Comparison of ENCODE assay signal across 8 mouse cellular contexts in genomic region chr11:46436760-46437458, GRCm38 (mm10). TPM values are rescaled to one million over a fixed set of nuclear protein-coding genes. Genes with fewer than 3 reads are reported as not detected.
DNase-seq lines count a peak whose midpoint lies in the region; ATAC-seq lines count a peak whose summit lies in the region.

Gene Med7 (plus strand): TSS chr11:46436925.

- WGBS in hindbrain, embryonic 14.5 days, result under 1% methylated on average over 58 of the region's 59 CpGs

- peak within 1 kb of the TSS; percentile 76 for H3K9ac ChIP-seq in hindbrain, embryonic 14.5 days

- peak; percentile 99 for ATAC-seq in hindbrain, embryonic 14.5 days (ENCODE audit: low FRiP score)

- H3K4me3 ChIP-seq in hindbrain, embryonic 14.5 days (replicated peaks; ENCODE audit: low read length), result peak within 1 kb of the TSS; percentile 79

- H3K4me1 ChIP-seq in hindbrain, embryonic 14.5 days (replicated peaks; ENCODE audit: control insufficient read depth, insufficient read depth, low read length), result peaks cover 5% of the 10 kb centered on the region

- peak within 1 kb of the TSS; percentile 79 for H3K27ac ChIP-seq in hindbrain, embryonic 14.5 days

- H3K4me2 ChIP-seq in hindbrain, embryonic 14.5 days (replicated peaks), result peak within 1 kb of the TSS; percentile 93

- peaks cover 21% of the 10 kb centered on the region for H3K36me3 ChIP-seq in hindbrain, embryonic 14.5 days (replicated peaks; ENCODE audit: control insufficient read depth, insufficient read depth)

- no peaks in the 10 kb centered on the region for H3K27me3 ChIP-seq in hindbrain, embryonic 14.5 days (ENCODE audit: control insufficient read depth, insufficient read depth, low read length)

- no peaks in the 10 kb centered on the region for H3K9me3 ChIP-seq in hindbrain, embryonic 14.5 days (ENCODE audit: control insufficient read depth, low read length)

- DNase-seq in R1 (ENCODE audit: low read depth, low spot score), result peak; percentile 99
- DNase-seq in cerebellum, postnatal 25 days, result peak; percentile 91 to 95
- DNase-seq in frontal cortex, postnatal 25 days (ENCODE audit: low spot score in 2 of 2), result peak; percentile 85 to 89
- peak; percentile 91 for DNase-seq in hindbrain, embryonic 14.5 days (ENCODE audit: low spot score)
- peak; percentile 92 for DNase-seq in layer of hippocampus, postnatal 36 days
- peak; percentile 98 for DNase-seq in lung, postnatal 36 days
- DNase-seq in retina, postnatal 1 day, result peak; percentile 98
- DNase-seq in urinary bladder, adult 18-20 months (ENCODE audit: low spot score in 2 of 2), result peak; percentile 78 to 91

RNA-seq across cellular contexts. Expression of gene Med7, which starts in this region (rescaled TPM):
- 67.2 and 74.2 TPM in 2 replicates for polyA plus RNA-seq in hindbrain, embryonic 14.5 days (2014; fragmentation: Nextera tagmentation; extraction: Ambion mirVana)
- 10 to 100 TPM; 31.4 to 35.3 TPM for total RNA-seq in layer of hippocampus, postnatal 36 days (2021)

Comparison
In these comparisons a context has a peak if more than half of its experiments do, and no peak if none do; other contexts are left out.
1. Peak in every context shown above with its lines: DNase-seq, ATAC-seq, H3K4me3 ChIP-seq and H3K27ac ChIP-seq.